Mouse (Mus musculus) liver, embryonic 15.5 days (tissue): ENCODE data around the gene Itfg2. TPM values are rescaled to one million over a fixed set of nuclear protein-coding genes. Genes with fewer than 3 reads are reported as not detected.

ENCODE experiments used
- ATAC-seq: fragments of 200-750 bp; cut with Nextera tagmentation; 2 replicates; pipeline ENCODE4 v1.8.0; 2017; ENCODE audit warnings: moderate number of reproducible peaks, mild to moderate bottlenecking, moderate library complexity; ENCODE audit not compliant: insufficient read depth
- H3K27ac ChIP-seq: fragments of 300-500 bp; sonication (generic); replicated peaks from 2 replicates; pipeline ENCODE4 v1.5.1; 2015; ENCODE audit warnings: mild to moderate bottlenecking, inconsistent platforms
- H3K27me3 ChIP-seq: fragments of 300-500 bp; sonication (generic); 2 replicates; pipeline ENCODE4 v1.6.1; 2015; ENCODE audit warnings: mild to moderate bottlenecking, inconsistent platforms
- H3K36me3 ChIP-seq: fragments of 300-500 bp; sonication (generic); replicated peaks from 2 replicates; pipeline ENCODE4 v1.6.1; 2015; ENCODE audit warnings: moderate library complexity, mild to moderate bottlenecking, inconsistent platforms
- H3K4me1 ChIP-seq: fragments of 300-500 bp; sonication (generic); replicated peaks from 2 replicates; pipeline ENCODE4 v1.6.1; 2015; ENCODE audit warnings: inconsistent platforms
- H3K4me2 ChIP-seq: fragments of 300-500 bp; sonication (generic); 2 replicates; pipeline ENCODE4 v1.6.1; 2015; ENCODE audit warnings: moderate library complexity, mild to moderate bottlenecking, inconsistent platforms
- H3K4me3 ChIP-seq: fragments of 300-500 bp; sonication (generic); replicated peaks from 2 replicates; pipeline ENCODE4 v1.5.1; 2015; ENCODE audit warnings: mild to moderate bottlenecking, inconsistent platforms
- H3K9ac ChIP-seq: fragments of 300-500 bp; sonication (generic); 2 replicates; pipeline ENCODE4 v1.6.1; 2015; ENCODE audit warnings: moderate library complexity, mild to moderate bottlenecking, inconsistent platforms
- H3K9me3 ChIP-seq: fragments of 300-500 bp; sonication (generic); replicated peaks from 2 replicates; pipeline ENCODE4 v1.6.1; 2016; ENCODE audit warnings: inconsistent platforms
- WGBS: fragments of 180-500 bp; shearing (Covaris S2); methylation state at CpG from one replicate; pipeline ENCODE4 v1.1.7; 2015; ENCODE audit warnings: mixed read lengths; ENCODE audit not compliant: insufficient replicate concordance; 5-methylcytosine and 5-hydroxymethylcytosine counted together
- polyA plus RNA-seq: library from polyadenylated mRNA; unstranded; fragments of >200 nt; fragmentation: Nextera tagmentation; extraction: Ambion mirVana; gene quantifications from 2 replicates; pipeline ENCODE4 v1.2.1, GENCODE M21; 2015

Itfg2 gene
- polyA plus RNA-seq, result 12.1 and 13.9 TPM in 2 replicates

GRCm38 (mm10) chr6:128424269-128425019 lies at the start of gene Itfg2:
TSS of gene Itfg2 (minus strand) at chr6:128424931.
- H3K9ac ChIP-seq, result peak within 1 kb of the TSS; percentile 64
- H3K36me3 ChIP-seq, result peaks cover 14% of the 10 kb centered on the region
- H3K4me1 ChIP-seq, result peaks cover 28% of the 10 kb centered on the region
- peak within 1 kb of the TSS; percentile 90 for H3K27ac ChIP-seq
- ATAC-seq, result peak; percentile 94
- H3K9me3 ChIP-seq, result no peaks in the 10 kb centered on the region
- H3K4me3 ChIP-seq, result peak within 1 kb of the TSS; percentile 75
- WGBS, result under 1% methylated on average over 42 of the region's 42 CpGs
- H3K4me2 ChIP-seq, result peak within 1 kb of the TSS; percentile 79
- no peaks in the 10 kb centered on the region for H3K27me3 ChIP-seq

DNA sequence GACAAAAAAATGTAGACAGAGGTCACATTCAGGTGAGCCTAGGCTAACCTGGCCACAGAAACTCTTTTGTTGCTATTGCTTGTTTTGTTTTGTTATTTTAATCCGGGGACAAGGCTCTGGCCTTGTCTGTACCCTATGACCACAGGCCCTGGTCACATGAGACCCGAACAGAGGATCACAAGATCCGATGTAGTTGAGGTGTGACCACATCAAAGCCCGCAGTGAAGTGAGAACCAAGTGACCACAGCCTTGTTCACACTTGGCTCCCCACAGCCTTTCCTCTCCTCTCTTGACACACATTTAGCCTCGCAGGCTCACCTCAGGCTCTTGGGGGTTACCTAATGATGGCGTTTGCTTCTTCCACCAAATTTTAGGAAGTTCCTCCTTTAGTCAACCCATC lies 49.4 kb upstream of the Itfg2 start:
- no peak for ATAC-seq
- Histone ChIP-seq H3K9ac (no peak overlapping the region), H3K27me3 (no peaks in the 10 kb centered on the region), H3K27ac (no peak overlapping the region), H3K4me3 (no peak overlapping the region), H3K4me1 (no peaks in the 10 kb centered on the region), H3K36me3 (no peaks in the 10 kb centered on the region), H3K9me3 (no peaks in the 10 kb centered on the region), H3K4me2 (no peak overlapping the region)
- 63% methylated on average over 6 of the region's 6 CpGs for WGBS

GRCm38 (mm10) chr6:128469451-128469850 lies 44.7 kb upstream of the Itfg2 start:
- Histone ChIP-seq H3K36me3 (no peaks in the 10 kb centered on the region), H3K9ac (no peak overlapping the region), H3K27ac (no peak overlapping the region), H3K4me1 (peaks cover 28% of the 10 kb centered on the region), H3K4me3 (no peak overlapping the region), H3K27me3 (no peaks in the 10 kb centered on the region), H3K4me2 (peak overlapping the region; percentile 20; the same call in 1 of the 2 replicates), H3K9me3 (no peaks in the 10 kb centered on the region)
- no peak for ATAC-seq
- WGBS, result 6% methylated on average over 6 of the region's 12 CpGs

DNA sequence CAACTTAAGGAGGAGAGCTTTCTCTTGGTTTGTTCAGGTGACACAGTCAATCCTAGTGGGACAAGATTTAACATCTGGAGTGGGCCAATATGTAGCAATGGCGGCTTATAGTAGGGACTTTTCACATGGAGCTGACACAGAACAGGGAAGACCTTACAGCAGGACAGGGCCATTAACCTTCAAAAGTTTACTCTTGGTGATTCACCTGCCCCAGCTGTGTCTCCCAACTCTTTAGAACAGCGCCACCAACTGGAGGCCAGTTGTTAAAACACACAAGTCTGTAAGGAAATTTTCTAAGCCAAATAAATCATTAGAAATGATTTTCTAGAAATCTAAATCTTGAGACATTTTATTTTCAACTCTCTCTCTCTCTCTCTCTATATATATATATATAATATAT lies 42.6 kb upstream of the Itfg2 start:
- Histone ChIP-seq H3K9ac (no peak overlapping the region), H3K9me3 (no peaks in the 10 kb centered on the region), H3K36me3 (no peaks in the 10 kb centered on the region), H3K4me3 (no peak overlapping the region), H3K27me3 (no peaks in the 10 kb centered on the region), H3K4me1 (peaks cover 28% of the 10 kb centered on the region), H3K4me2 (no peak overlapping the region), H3K27ac (no peak overlapping the region)
- 35% methylated on average over 2 of the region's 2 CpGs for WGBS
- no peak for ATAC-seq

- peak; percentile 65 for ATAC-seq
- Histone ChIP-seq H3K9me3 (no peaks in the 10 kb centered on the region), H3K4me2 (no peak overlapping the region)
Measured at GRCm38 (mm10) chr6:128466563-128466962, 41.8 kb upstream of the Itfg2 start.

GRCm38 (mm10) chr6:128466043-128466442 lies 41.3 kb upstream of the Itfg2 start:
- no peak; the same call in 1 of the 2 replicates for ATAC-seq

More at GRCm38 (mm10) chr6:128466563-128466962, 41.8 kb upstream of the Itfg2 start:
- Histone ChIP-seq H3K9ac (no peak overlapping the region), H3K4me1 (peaks cover 28% of the 10 kb centered on the region), H3K4me3 (no peak overlapping the region), H3K27me3 (no peaks in the 10 kb centered on the region), H3K27ac (no peak overlapping the region), H3K36me3 (no peaks in the 10 kb centered on the region)
- 24% methylated on average over 3 of the region's 3 CpGs for WGBS

DNA sequence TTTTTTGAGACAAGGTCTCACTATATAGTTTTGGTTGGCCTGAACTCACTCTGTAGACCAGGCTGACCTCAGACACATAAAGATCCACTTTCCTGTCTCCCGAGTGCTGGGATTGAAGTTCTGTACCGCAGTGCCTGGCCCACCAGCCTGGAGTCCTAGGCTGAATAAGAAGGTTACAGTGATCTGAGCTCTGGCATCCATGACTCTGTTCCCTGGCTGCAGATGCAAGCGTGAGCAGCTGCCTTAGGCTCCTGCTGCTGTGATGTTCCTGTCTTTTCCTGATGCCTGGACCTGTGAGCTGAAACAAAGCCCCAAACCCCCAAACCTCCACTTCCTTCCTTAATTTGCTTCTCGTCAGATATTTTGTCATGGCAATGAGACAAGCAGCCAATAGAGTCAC lies 40.3 kb upstream of the Itfg2 start:
- Histone ChIP-seq H3K9me3 (no peaks in the 10 kb centered on the region), H3K4me1 (peaks cover 28% of the 10 kb centered on the region), H3K4me3 (no peak overlapping the region), H3K27ac (no peak overlapping the region), H3K4me2 (no peak overlapping the region), H3K36me3 (no peaks in the 10 kb centered on the region), H3K27me3 (no peaks in the 10 kb centered on the region), H3K9ac (no peak overlapping the region)
- 61% methylated on average over 4 of the region's 4 CpGs for WGBS
- ATAC-seq, result no peak

More at GRCm38 (mm10) chr6:128466043-128466442, 41.3 kb upstream of the Itfg2 start:
- H3K4me3 ChIP-seq, result no peak overlapping the region
- 59% methylated on average over 6 of the region's 7 CpGs for WGBS
- no peak overlapping the region for H3K4me2 ChIP-seq
- no peaks in the 10 kb centered on the region for H3K9me3 ChIP-seq
- H3K27me3 ChIP-seq, result no peaks in the 10 kb centered on the region
- no peak overlapping the region for H3K9ac ChIP-seq
- H3K36me3 ChIP-seq, result no peaks in the 10 kb centered on the region
- peaks cover 28% of the 10 kb centered on the region for H3K4me1 ChIP-seq
- H3K27ac ChIP-seq, result no peak overlapping the region

- no peak for ATAC-seq
- no peaks in the 10 kb centered on the region for H3K27me3 ChIP-seq
- H3K9ac ChIP-seq, result no peak overlapping the region
- H3K4me1 ChIP-seq, result peaks cover 12% of the 10 kb centered on the region
- no peak overlapping the region for H3K27ac ChIP-seq
- H3K4me3 ChIP-seq, result no peak overlapping the region
- H3K4me2 ChIP-seq, result no peak overlapping the region
- H3K9me3 ChIP-seq, result no peaks in the 10 kb centered on the region
- no peaks in the 10 kb centered on the region for H3K36me3 ChIP-seq
Measured at GRCm38 (mm10) chr6:128461606-128462005, 36.9 kb upstream of the Itfg2 start.

GRCm38 (mm10) chr6:128460729-128461503 lies 36.2 kb upstream of the Itfg2 start:
- Histone ChIP-seq H3K27ac (no peak overlapping the region), H3K27me3 (no peaks in the 10 kb centered on the region), H3K4me2 (no peak overlapping the region), H3K9me3 (no peaks in the 10 kb centered on the region), H3K9ac (no peak overlapping the region), H3K4me1 (peaks cover 5% of the 10 kb centered on the region), H3K36me3 (no peaks in the 10 kb centered on the region), H3K4me3 (no peak overlapping the region)
- no peak for ATAC-seq
- 67% methylated on average over 14 of the region's 14 CpGs for WGBS

GRCm38 (mm10) chr6:128460321-128460720 lies 35.6 kb upstream of the Itfg2 start:
- H3K27me3 ChIP-seq, result no peaks in the 10 kb centered on the region
- H3K9ac ChIP-seq, result no peak overlapping the region
- H3K36me3 ChIP-seq, result no peaks in the 10 kb centered on the region
- H3K27ac ChIP-seq, result no peak overlapping the region
- 33% methylated on average over 2 of the region's 2 CpGs for WGBS
- H3K9me3 ChIP-seq, result no peaks in the 10 kb centered on the region
- ATAC-seq, result no peak
- no peak overlapping the region for H3K4me3 ChIP-seq
- H3K4me2 ChIP-seq, result no peak overlapping the region
- H3K4me1 ChIP-seq, result no peaks in the 10 kb centered on the region

DNA sequence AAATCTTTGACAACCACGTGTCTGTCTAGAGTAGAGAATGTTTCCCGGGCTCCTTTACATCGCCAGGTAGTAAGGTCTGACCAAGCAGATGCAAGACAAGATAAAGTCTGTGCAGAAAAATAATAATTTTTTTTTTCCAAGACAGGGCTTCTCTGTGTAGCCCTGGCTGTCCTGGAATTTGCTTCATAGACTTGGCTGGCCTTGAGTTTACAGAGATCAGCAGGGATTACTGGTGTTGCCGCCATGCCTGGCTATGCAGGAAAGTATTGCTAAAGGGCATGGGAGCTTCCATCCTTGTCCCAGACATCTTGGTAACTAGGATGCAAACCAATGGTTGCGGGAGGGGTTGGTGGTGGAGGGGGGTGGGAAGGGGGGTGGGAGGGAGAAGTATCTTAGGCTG lies 32.5 kb upstream of the Itfg2 start:
- no peak for ATAC-seq
- Histone ChIP-seq H3K4me2 (no peak overlapping the region), H3K4me3 (no peak overlapping the region), H3K27ac (no peak overlapping the region), H3K4me1 (no peaks in the 10 kb centered on the region), H3K27me3 (no peaks in the 10 kb centered on the region), H3K9me3 (no peaks in the 10 kb centered on the region), H3K9ac (no peak overlapping the region), H3K36me3 (no peaks in the 10 kb centered on the region)
- WGBS, result 63% methylated on average over 5 of the region's 5 CpGs
